Mouse (Mus musculus): Measurements from ENCODE around the gene Tlnrd1.
"Not testable (repeated sequence)": the region's sequence is repeated elsewhere in the genome, so short reads cannot be mapped to it uniquely, and the experiment has no call there.

Gene Tlnrd1

DNA sequence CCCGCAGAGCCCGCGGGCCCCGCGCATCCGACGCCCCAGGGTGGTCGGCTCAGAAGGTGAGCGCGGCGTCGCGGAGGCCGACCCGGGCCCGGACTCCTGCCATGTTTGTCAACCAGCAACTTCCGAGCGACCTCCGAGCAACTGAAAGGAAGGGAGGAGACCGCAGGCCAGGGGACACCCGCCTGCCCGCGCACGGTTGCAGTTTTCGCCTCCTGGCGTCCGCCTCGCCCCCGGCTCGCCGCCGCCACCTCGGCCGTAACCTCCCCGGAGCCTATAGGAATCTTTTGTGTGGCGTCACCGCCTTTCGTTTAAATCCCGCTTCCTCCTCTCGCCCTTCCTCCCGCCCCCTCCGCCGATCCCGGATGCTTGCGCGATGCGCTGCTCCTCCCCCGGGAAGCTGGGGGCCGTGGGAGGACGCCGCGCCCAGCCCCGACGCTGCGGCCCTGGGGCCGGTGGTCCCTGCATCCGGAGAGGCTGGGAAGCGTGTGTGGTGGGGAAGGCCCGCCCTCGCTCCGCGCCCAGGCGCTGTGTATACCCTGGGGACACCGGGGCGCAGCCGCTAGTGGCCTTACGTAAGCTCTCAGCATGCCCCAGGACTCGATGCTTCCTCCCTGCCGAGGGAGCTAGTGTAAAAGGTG lies at the start of gene Tlnrd1, which contains the start of gene Mesd:
Gene Tlnrd1 (minus strand): TSS at position 285 of the 638 bp plus-strand sequence.
Gene Mesd (plus strand): TSS at position 446 of the 638 bp plus-strand sequence.
- peak; percentile 93 for DNase-seq

DNA sequence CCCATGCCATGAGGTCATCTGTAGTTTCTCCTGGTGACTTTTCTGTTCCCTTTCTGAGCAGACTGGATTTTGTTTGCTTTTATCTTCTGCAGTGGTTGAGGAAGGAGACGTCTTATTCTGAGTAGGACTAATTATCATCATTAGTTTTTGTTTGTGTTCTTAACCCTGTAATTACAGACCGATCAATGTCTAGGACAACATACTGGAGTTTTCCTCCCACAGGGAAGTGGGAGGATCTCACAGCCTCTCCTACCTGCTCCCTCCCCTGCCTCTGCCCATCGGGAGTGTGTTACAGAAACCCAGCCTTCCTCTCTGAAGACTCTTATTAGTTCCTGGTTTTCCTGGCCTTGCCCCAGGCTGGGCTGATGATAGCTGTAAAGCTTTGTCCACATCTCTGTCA lies 37.5 kb upstream of the Tlnrd1 start:
- DNase-seq, result no peak

DNA sequence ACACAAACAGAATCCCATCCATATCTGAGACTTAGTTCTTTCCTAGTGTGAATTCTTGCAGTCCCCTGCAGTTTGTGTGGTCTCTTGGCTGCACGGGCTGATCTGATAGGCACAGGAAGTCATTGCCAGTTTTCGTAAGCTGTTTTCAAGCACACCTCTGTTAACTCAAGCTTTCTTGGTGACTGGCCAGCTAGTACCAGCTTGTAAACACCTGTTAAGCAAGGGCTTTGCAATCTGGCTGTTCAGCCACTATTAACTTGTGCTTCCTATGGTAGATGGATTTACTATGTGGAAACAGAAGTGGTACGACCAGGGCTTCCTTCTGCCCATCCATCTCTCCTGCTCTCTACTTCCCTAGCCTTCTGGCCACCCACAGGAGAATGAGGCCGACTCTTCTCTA lies 36.1 kb upstream of the Tlnrd1 start:
- DNase-seq, result no peak

DNA sequence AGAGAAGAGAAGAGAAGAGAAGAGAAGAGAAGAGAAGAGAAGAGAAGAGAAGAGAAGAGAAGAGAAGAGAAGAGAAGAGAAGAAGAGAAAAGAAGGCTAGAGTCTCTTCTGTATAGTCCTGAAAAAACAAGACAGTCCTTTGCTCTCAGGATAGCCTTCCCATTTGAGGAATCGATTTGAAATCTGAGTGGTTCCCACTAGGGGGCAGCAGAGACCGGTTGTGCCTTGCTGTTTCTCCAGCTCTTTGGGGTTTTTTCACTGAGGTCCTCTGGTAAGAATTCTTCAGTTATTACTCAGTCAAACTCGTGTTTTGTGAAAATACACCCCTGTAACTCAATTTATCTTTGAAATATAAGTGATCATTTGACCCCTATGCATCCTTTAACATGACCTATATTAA lies 30.5 kb upstream of the Tlnrd1 start:
- DNase-seq, result peak; percentile 91

DNA sequence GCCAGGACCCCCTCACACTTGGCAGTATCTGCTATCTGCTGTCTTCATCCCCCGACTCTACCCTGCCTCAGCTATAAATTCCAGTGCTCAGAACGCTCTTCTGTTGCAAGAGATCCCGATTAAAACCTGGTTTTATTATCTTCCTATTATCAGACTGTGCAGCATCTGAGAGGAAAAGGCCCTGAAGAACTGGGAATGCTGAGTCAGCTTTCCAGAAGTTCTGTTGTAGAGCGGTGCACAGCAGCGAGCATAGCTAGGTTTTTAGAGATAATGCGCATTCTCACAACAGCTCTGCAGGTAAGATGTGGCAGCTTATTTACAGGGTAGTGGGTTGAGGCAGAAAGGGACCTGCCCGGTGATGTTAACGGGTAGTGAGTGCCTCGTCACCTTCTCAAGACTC lies 29.9 kb upstream of the Tlnrd1 start:
- no peak for DNase-seq

DNA sequence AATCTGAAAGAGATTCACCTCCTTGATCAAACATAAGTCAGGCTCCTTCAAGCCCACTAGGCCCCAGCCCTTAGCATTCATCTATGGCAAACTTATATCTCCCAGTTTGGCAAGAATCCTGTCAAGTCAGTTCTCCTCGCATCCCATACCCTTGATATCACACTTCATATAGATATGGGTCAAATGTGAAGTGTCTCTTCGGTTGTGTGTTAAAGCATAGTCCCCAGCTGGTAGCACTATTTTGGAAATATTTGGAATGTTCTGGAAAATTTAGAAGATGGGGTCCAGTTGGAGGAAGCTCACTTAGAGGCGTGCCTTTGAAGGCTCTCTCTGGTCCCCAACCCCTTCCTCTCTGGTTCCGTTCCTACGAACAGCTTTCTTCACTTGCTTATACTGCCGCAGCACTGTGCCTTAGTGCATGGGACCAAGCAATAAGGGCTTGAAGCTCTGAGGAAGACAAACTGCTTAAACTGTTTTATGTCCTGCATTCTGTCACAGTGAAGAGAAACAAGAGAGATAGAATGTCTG lies 29.4 kb upstream of the Tlnrd1 start:
- DNase-seq, result no peak

DNA sequence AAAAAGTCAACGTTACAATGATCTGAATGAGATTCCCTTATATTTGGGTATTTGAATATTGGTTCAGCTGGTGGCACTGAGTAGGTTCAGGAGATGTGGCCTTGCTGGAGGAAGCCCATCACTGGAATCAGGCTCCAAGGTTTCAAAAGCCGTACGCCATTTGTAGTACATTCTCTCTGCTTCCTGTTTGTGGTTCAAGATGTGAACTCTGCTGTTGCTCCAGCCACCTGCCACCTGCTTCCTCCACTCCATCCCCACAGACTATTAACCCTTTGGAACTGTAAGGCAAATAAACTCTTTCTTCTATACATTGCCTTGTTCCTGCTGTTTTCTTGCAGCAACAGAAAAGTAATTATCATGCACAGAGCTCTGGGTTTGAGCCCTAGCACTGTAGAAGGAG lies 27.8 kb upstream of the Tlnrd1 start:
- no peak for DNase-seq

DNA sequence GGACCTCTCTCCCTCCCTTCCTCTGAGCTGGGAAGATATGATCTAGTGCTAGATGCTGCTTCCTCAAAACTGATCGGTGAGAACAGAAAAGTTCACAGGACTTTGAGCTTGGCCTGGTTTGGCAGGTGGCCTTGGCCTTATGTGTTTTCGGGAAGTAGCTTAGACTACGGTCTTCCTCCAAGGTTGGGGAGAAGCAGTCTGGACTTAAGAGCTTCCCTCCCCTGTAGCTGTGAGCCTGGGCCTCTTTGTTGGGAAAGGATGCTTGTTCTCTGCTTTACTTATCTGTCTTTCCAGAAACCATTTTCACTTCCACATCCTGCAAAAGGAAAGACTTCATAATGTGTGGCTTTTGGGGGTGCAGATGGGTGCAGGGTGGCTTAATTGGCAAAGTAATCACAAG lies 20.7 kb upstream of the Tlnrd1 start:
- DNase-seq, result no peak

DNA sequence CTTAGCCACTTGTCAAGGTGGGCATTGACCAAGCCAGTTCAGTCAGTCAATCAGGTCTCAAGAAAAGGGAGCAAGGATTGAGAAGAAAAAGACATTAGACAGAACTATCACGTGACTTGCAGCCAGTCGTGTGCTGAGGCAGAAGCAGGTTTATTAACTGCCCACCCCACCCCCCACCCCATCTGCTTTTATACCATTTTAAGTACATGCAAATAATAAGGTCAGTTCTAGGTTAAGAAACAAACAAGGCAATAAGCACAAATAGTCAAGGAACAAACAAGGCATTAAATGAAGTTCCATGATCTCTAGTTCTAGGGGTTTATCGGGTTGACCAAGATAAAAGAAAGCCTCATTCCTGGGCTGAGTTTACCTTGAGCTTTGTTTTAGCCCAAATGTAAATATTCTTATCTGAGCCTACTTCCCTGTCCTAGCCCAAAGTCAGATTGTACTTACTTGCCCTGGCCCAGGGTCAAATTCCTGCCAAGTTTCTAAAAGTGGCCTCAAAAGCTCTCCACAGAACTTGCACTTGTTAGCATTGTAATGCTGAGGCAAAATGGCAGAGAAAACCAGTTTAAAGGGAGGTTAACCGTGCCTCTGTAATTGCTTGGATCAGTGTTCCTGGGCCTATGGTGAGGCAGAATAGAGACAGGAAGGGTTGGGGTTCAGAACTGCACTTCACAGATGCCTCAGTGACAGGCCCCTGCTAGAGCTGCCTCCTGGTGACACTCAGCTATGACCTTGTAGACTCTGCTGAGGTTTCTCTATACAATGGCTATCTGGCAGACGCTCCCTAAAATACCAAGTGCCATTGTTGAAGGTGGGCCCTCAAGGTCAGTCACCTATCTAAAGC lies 18.4 kb upstream of the Tlnrd1 start:
- no peak for DNase-seq

DNA sequence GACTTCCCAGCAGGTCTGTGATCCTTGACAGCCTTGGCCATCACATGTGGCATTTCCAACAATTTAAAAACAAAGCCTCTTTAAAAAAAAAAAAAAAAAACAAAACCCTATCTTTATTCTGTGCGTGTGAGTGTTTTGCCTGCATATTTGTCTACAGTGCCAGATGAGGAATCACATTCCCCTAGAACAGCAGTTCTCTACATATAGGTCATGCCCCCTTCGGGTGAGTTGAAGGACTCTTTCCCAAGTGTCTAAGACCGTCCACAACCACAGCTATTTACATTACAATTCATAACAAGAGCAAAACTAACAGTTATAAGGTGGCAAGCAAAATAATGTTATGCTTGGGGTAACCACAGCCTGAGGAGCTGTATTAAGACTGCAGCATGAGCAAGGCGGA lies 17.3 kb upstream of the Tlnrd1 start:
- DNase-seq, result no peak

DNA sequence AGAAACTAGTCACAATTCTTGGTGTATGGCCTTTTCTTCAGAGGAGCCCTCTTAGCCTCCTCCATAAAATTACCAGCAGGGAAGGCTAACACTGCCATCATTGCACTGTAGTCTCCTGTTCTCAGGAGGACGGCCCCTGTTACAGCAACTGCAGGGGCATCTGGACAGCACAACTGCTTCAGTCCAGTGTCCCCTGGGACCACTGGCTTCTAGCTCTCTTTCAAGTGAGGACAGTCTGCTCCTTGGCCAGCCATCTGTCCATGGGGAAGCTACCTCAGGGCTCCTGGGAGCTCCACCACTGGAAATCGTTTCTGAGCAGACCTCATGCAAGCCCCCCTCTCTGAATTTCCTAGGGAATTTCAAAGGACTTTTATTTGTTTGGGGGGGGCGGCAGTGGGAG lies 16.4 kb upstream of the Tlnrd1 start:
- DNase-seq, result no peak

DNA sequence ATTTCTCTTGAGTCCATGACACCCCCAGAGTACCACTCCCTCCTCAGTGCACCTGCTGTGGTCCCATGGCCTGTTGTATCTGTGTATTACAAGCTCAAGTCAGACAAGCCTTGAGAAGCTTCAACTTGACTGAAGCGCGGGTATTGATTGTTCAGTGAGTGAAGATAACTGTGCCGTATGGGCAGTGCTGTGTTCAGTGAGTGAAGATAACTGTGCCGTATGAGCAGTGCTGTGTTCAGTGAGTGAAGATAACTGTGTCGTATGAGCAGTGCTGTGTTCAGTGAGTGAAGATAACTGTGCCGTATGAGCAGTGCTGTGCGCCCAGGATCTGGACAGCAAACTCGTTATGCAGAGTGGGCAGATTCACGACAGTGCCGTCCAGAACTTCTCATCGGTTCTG lies 14.2 kb upstream of the Tlnrd1 start:
- no peak for DNase-seq

DNA sequence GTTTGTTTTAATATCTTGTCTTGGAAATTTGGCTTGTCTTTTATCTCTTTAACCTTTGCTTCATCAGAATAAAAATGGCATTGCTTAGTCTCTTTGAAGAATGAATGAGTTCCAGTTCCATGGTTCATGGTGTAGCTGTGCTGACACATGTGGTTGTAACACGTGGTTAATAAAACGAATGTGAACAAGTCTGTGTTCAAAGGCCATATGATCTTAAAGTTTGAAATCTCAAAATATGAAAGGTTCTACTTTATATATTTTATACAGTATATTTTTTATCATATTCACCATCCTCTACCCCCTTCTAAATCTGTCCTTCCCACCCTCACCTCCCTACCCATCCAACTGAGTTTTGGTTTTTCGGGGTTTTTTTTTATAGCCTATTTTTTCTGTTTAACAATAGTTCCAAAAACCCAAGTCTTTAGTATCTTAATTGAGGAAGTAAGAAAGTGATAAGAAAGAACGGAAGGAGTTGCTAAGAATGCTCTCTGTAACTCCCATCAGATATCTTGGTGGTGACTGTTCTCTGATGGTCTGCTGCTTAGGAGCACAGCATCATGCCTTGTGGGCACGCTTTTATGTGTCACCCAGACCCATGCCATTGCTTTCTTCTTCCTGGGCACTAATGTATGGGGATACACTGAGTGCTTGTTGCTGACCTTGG lies 12.1 kb upstream of the Tlnrd1 start:
- DNase-seq, result no peak

DNA sequence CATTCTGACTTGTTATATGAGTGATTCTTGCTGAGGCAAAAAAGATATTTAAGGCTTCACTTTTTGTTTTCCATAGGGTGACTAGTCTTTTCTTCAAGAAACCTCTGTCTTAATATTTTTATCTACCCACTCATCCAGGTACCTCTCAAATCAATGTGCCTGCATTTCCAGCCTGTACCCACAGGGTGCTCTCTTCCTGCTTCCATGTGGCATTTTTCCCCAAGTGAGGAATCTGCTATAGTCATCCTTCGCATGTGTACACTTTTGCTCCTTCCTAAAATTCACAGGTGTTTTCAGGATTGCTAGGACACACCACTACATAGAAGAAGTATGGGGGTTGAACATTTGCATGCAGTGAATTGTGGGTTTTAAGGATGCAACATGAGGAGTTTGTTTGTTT lies 10.2 kb upstream of the Tlnrd1 start:
- no peak for DNase-seq

DNA sequence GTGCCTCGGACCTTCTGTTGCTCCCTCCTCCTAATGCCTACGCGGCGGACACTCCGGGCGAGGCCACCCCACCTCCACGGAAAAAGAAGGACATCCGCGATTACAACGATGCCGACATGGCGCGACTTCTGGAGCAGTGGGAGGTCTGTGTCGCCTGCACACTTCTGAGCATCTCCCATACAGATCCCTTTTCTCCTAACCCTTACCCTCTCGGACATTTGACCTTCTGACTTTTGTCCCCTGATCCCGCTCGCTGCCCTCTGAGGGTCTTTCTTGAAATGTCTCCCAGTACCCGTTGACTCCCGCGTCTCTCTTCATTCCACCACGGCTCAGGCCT lies 8.2 kb upstream of the Tlnrd1 start:
- DNase-seq, result no peak

DNA sequence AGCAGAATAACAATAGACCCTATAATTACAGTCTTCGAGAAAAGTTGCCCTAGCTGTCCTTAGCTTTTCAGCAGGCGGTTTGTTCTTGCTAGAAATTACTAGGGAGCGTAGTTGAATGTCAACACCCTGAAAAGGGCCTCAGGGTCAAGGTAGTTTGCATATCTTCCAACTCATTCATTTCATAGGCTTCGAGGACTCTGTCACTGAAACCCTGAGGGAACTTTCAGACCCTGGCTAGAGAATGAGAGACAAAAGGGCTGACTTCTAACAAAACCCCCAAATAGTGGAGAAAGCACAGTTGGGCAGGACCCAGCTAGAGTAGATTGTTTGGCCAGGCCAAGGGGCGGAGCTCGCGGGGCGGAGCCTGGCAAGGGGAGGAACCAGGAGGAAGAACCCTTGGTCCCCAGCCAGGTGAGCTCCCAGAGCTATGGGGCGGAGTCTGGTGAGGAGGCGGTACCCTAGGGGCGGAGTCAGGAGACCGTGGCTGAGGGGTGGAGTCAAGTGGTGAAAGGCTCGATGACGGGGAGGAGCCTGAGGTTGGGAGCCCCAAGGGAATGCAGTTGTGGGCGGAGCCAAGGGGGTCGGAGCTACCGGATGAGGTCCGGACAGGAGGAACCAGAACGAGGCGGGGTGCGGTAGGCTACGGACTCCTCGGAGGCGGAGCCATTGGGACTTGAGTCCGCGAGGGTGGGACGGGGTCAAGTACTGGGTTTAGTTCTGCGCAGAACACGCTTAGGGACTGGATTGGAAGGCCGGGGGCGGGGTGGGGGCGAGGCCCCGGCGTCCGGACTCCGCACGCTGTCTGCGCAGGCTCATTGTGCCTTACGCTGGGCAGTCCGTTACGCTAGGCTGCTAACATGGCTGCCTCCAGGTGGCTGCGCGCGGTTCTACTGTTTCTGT lies 7.6 kb upstream of the Tlnrd1 start:
- DNase-seq, result peak; percentile 100

DNA sequence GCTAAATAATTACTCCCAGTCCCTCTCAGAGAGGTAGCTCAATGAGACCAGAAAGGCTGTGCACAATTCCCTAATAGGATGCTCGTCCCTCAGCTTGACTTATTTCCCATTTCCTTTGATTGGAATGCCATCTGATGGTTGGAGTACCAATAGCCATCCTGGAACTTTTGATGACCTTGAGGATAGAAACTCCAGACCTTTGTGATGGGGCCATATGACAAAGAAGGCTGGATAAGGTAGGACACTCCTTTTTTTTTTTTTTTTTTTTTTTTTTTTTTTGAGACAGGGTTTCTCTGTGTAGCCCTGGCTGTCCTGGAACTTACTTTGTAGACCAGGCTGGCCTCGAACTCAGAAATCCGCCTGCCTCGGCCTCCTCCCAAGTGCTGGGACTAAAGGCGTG lies 5.8 kb upstream of the Tlnrd1 start:
- not testable (repeated sequence) for DNase-seq

DNA sequence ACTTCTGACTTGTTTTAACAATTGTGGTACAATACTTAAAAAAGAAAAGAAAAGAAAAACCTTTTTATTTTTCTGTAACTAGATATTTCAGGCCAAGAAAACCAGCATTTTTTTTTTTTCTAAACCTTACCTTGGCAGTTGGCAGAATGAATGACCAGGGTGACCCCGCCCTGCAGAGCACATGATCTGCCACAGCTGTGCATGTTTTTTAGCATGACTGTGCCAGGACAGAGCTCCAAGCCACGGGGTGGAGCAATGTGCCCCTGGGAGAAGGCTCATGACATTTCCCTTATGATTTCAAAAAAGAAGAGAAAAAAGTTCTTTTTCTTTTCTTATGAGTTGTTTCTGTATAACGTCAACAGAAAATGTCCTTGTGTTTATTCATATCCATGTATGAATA lies 5.3 kb upstream of the Tlnrd1 start:
- DNase-seq, result peak; percentile 59

DNA sequence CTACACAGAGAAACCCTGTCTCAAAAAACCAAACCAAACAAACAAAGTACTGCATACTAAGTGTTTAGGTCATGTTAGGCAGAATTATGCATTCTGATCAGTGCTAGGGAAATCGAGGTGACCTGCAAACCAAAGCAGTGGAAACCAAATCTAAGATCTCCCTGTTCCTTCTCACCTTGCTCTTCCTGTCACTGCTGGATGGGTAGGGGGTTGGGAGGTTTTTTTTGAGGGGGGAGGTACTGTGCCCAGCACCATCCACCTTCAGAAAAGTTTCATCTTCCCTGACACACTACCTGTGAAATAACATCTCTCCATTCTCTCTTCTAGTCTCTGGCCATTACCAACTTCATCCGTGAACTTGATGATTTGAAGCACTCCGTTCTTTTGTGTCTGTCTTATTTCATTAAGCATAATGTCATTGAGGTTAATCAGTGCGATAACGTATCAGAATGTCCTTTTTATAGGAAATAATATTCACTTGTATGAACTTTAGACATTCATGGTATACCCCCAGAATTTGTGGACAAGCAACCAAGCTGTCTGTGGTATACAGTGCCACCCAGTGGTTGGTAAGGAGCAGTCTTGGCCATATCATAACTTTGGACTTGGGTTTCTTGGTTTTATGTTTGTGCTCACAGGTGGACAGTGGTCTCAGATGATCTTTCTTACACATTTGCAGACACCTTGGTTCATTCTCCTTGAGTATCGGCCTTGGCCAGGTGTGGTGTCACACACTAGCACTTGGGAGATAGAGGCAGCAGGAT lies 2.4 kb upstream of the Tlnrd1 start:
- peak; percentile 55 for DNase-seq

DNA sequence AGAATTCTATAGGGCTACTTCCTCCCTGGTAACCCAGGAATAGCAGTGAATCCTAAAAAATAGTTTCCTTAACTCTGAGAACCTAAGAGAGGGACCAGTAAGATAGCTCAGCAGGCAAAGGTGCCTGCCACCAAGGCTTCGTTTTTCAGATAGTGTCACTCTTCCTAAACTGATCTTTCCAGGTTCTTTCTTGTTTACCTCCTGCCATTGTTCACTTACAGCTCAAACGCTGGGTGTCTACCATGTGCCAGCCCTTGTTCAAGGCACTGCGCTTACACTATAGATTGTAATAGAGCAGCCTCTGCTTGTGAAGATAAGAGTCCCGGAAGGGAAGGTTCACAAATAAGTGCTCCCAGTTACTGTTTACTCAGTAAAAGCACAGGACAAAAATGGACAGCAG lies 1.7 kb upstream of the Tlnrd1 start:
- DNase-seq, result peak; percentile 32

DNA sequence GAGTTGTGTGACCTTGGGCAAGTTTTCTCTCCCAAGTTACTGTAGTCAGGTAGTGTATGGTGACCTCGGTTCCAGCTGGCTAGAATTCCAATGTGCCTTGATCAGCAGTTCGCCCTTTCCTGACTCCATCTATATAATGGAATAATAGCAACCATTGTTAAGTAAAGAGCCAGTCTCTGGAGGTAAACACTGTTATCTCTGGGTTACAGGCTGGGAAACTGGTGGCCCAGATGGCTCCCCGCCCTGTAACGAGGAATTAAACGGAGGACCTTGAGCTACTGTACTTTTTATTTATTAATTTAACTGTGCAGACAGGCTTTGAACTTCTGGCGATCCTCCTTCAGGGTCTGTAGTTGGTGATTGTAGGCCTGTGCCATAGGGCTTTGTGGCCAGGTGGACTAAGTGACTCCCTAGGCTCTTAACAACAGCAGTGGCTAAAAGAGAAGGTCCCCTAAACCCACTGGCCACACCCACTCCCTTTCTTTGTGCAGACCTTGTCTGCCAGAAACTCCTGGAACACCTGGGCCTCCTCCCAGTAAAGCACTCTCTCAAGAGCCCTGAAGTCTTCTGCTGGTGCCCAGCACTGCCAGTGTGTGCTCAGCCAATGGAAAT lies 922 bp upstream of the Tlnrd1 start:
- peak; percentile 45 for DNase-seq

Measured in lung, postnatal 36 days (tissue).